In the genomic region with DNA sequence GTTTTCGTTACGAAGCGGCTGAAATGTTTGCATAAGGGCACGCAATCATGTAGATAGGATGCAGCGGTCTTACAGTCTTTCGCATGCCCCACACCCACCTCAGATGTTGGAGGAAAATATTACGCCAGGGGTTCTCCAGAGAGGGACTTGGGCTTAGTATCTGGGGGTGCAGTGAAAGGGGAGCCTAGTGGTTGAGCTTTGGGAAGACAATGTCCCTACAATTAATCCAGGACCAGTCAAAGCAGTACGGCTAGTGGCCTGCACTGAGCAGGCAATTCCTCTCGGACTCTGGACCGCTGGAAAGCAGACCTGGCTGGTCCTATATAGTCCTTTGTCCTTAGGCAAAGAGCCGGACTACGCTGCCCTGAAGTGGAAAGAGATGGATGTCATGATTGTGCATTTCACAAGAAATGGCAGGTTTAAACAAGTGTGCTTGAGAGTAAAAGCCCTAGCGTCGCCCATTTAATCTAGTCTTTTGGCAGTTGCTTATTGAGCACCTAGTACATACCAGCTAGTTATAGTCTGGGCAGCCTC, we compare ENCODE assay signal across 8 mouse cellular contexts. TPM values are rescaled to one million over a fixed set of nuclear protein-coding genes. Genes with fewer than 3 reads are reported as not detected.
A peak's percentile ranks its signal among the peaks of the same experiment; 100 is the strongest.
DNase-seq lines count a peak whose midpoint lies in the region; ATAC-seq and TF ChIP-seq lines count a peak whose summit lies in the region.

No protein-coding gene starts in this region.

- no peak for DNase-seq in kidney, postnatal 0 days (ENCODE audit: low spot score)
- DNase-seq in kidney, postnatal 14 days: no peak
- DNase-seq in midbrain, embryonic 14.5 days: no peak
- no peak for DNase-seq in cerebellum, adult 9-10 months
- no peak for DNase-seq in left cerebral cortex, adult 9 months (ENCODE audit: low spot score in 2 of 2)

- no peak for ATAC-seq in kidney, postnatal 0 days (replicated peaks; ENCODE audit: low FRiP score, low read depth)
- ATAC-seq in hindbrain, embryonic 15.5 days (ENCODE audit: low FRiP score, low read depth): no peak
- no peak for ATAC-seq in midbrain, embryonic 14.5 days (ENCODE audit: low FRiP score, low TSS enrichment)
- no peak for ATAC-seq in megakaryocyte progenitor cell, adult 5-6 weeks (replicated peaks; ENCODE audit: poor library complexity)

- WGBS in kidney, postnatal 0 days: 32% methylated on average over 14 of the region's 14 CpGs
- WGBS in hindbrain, embryonic 15.5 days: 26% methylated on average over 14 of the region's 14 CpGs
- WGBS in midbrain, embryonic 14.5 days: 29% methylated on average over 14 of the region's 14 CpGs

- peaks cover 16% of the 10 kb centered on the region for H3K36me3 ChIP-seq in kidney, postnatal 0 days (ENCODE audit: insufficient read depth, low read length)
- peaks cover 15% of the 10 kb centered on the region for H3K36me3 ChIP-seq in hindbrain, embryonic 15.5 days
- H3K36me3 ChIP-seq in midbrain, embryonic 14.5 days (ENCODE audit: control insufficient read depth, insufficient read depth, low read length): peaks cover 31% of the 10 kb centered on the region

- peak overlapping the region; percentile 70; the same call in 1 of the 2 replicates for H3K9ac ChIP-seq in kidney, postnatal 0 days (ENCODE audit: low read depth, low read length)
- H3K9ac ChIP-seq in hindbrain, embryonic 15.5 days: peak overlapping the region; percentile 67
- H3K9ac ChIP-seq in midbrain, embryonic 14.5 days (replicated peaks; ENCODE audit: low read length): peak overlapping the region; percentile 61

- H3K4me1 ChIP-seq in kidney, postnatal 0 days (replicated peaks; ENCODE audit: insufficient read depth, low read length): peaks cover 19% of the 10 kb centered on the region
- peaks cover 7% of the 10 kb centered on the region; the same call in 1 of the 2 replicates for H3K4me1 ChIP-seq in brown adipose tissue, adult 24 weeks (ENCODE audit: control insufficient read depth, insufficient read depth, insufficient read length, low read length)
- H3K4me1 ChIP-seq in hindbrain, embryonic 15.5 days (replicated peaks): peaks cover 60% of the 10 kb centered on the region
- peaks cover 32% of the 10 kb centered on the region for H3K4me1 ChIP-seq in midbrain, embryonic 14.5 days (ENCODE audit: control insufficient read depth, insufficient read depth, low read length)

- H3K27me3 ChIP-seq in kidney, postnatal 0 days (ENCODE audit: insufficient read depth, low read length): peaks cover 24% of the 10 kb centered on the region
- H3K27me3 ChIP-seq in hindbrain, embryonic 15.5 days: 0 out of 2 replicates have a peak, but pooled peaks cover 2% of the 10 kb centered on the region
- no peaks in the 10 kb centered on the region for H3K27me3 ChIP-seq in midbrain, embryonic 14.5 days (ENCODE audit: control insufficient read depth, insufficient read depth, low read length)

- peak overlapping the region; percentile 89 for H3K4me2 ChIP-seq in kidney, postnatal 0 days (ENCODE audit: low read length)
- H3K4me2 ChIP-seq in hindbrain, embryonic 15.5 days: peak overlapping the region; percentile 97
- peak overlapping the region; percentile 99 for H3K4me2 ChIP-seq in midbrain, embryonic 14.5 days (ENCODE audit: low read length)

- H3K27ac ChIP-seq in kidney, postnatal 0 days: peak overlapping the region; percentile 84
- H3K27ac ChIP-seq in brown adipose tissue, adult 24 weeks (replicated peaks; ENCODE audit: low read depth, low read length): 0 out of 2 replicates have a peak overlapping the region, but pooled peaks have one; percentile 6
- H3K27ac ChIP-seq in hindbrain, embryonic 15.5 days (replicated peaks): peak overlapping the region; percentile 97
- H3K27ac ChIP-seq in midbrain, embryonic 14.5 days (replicated peaks; ENCODE audit: low read depth, low read length): peak overlapping the region; percentile 97

- peak overlapping the region; percentile 58 for H3K4me3 ChIP-seq in kidney, postnatal 0 days (replicated peaks; ENCODE audit: low read depth, low read length)
- peak overlapping the region; percentile 75 for H3K4me3 ChIP-seq in brown adipose tissue, adult 24 weeks (ENCODE audit: insufficient read depth, low read depth, low read length)
- peak overlapping the region; percentile 57 for H3K4me3 ChIP-seq in hindbrain, embryonic 15.5 days
- H3K4me3 ChIP-seq in midbrain, embryonic 14.5 days (replicated peaks; ENCODE audit: low read depth, low read length): peak overlapping the region; percentile 67

- no peaks in the 10 kb centered on the region for H3K9me3 ChIP-seq in kidney, postnatal 0 days (replicated peaks; ENCODE audit: low read length)
- H3K9me3 ChIP-seq in hindbrain, embryonic 15.5 days: no peaks in the 10 kb centered on the region
- H3K9me3 ChIP-seq in midbrain, embryonic 14.5 days (ENCODE audit: control insufficient read depth, low read length): no peaks in the 10 kb centered on the region

- no peak for TF ChIP-seq CTCF in kidney, postnatal 0 days (IDR thresholded peaks at IDR 0.05; ENCODE audit: low read depth)

RNA-seq across cellular contexts. Expression of a gene that starts 0.4 kb away (rescaled TPM):
- polyA plus RNA-seq in kidney, postnatal 0 days (2015; fragmentation: Nextera tagmentation; extraction: Ambion mirVana): 29.9 and 33.8 TPM in 2 replicates
- 5.9 and 8.9 TPM in 2 replicates for polyA plus RNA-seq in brown adipose tissue, adult 24 weeks (2012; ENCODE audit: insufficient read depth, insufficient read length, missing spikeins)
- polyA plus RNA-seq in hindbrain, embryonic 15.5 days (2015; fragmentation: Nextera tagmentation; extraction: Ambion mirVana): 47.1 and 51.8 TPM in 2 replicates
- 45.8 and 53.5 TPM in 2 replicates for polyA plus RNA-seq in midbrain, embryonic 14.5 days (2014; fragmentation: Nextera tagmentation; extraction: Ambion mirVana)
- total RNA-seq in megakaryocyte progenitor cell, adult 5-6 weeks (2015): 0.72 and 1.4 TPM in 2 replicates
- 0.71 and 2.7 TPM in 2 replicates for total RNA-seq in megakaryocyte progenitor cell, adult 5-6 weeks (2017)

RNA-seq across cellular contexts. Expression of a gene that starts 0.6 kb away (rescaled TPM):
- 2.7 and 2.9 TPM in 2 replicates for polyA plus RNA-seq in kidney, postnatal 0 days (2015; fragmentation: Nextera tagmentation; extraction: Ambion mirVana)
- 1.4 TPM in 1 of 2 replicates, not detected in the other for polyA plus RNA-seq in brown adipose tissue, adult 24 weeks (2012; ENCODE audit: insufficient read depth, insufficient read length, missing spikeins)
- polyA plus RNA-seq in hindbrain, embryonic 15.5 days (2015; fragmentation: Nextera tagmentation; extraction: Ambion mirVana): 119 and 145 TPM in 2 replicates
- polyA plus RNA-seq in midbrain, embryonic 14.5 days (2014; fragmentation: Nextera tagmentation; extraction: Ambion mirVana): 112 and 144 TPM in 2 replicates
- 0.30 TPM in 1 of 2 replicates, not detected in the other for total RNA-seq in megakaryocyte progenitor cell, adult 5-6 weeks (2015)
- 0.12 and 0.84 TPM in 2 replicates for total RNA-seq in megakaryocyte progenitor cell, adult 5-6 weeks (2017)

RNA-seq across cellular contexts. Expression of a gene that starts 10.9 kb away (rescaled TPM):
- 167 and 173 TPM in 2 replicates for polyA plus RNA-seq in kidney, postnatal 0 days (2015; fragmentation: Nextera tagmentation; extraction: Ambion mirVana)
- polyA plus RNA-seq in brown adipose tissue, adult 24 weeks (2012; ENCODE audit: insufficient read depth, insufficient read length, missing spikeins): 61.9 and 67.2 TPM in 2 replicates
- 336 and 347 TPM in 2 replicates for polyA plus RNA-seq in hindbrain, embryonic 15.5 days (2015; fragmentation: Nextera tagmentation; extraction: Ambion mirVana)
- 300 and 307 TPM in 2 replicates for polyA plus RNA-seq in midbrain, embryonic 14.5 days (2014; fragmentation: Nextera tagmentation; extraction: Ambion mirVana)
- total RNA-seq in megakaryocyte progenitor cell, adult 5-6 weeks (2015): 41.4 and 42.1 TPM in 2 replicates
- total RNA-seq in megakaryocyte progenitor cell, adult 5-6 weeks (2017): 148 and 184 TPM in 2 replicates

RNA-seq across cellular contexts. Expression of a gene that starts 13.3 kb away (rescaled TPM):
- polyA plus RNA-seq in kidney, postnatal 0 days (2015; fragmentation: Nextera tagmentation; extraction: Ambion mirVana): 12.0 and 14.0 TPM in 2 replicates
- polyA plus RNA-seq in brown adipose tissue, adult 24 weeks (2012; ENCODE audit: insufficient read depth, insufficient read length, missing spikeins): 1.0 and 2.6 TPM in 2 replicates
- polyA plus RNA-seq in hindbrain, embryonic 15.5 days (2015; fragmentation: Nextera tagmentation; extraction: Ambion mirVana): 12.3 and 12.5 TPM in 2 replicates
- polyA plus RNA-seq in midbrain, embryonic 14.5 days (2014; fragmentation: Nextera tagmentation; extraction: Ambion mirVana): 7.2 and 7.7 TPM in 2 replicates
- total RNA-seq in megakaryocyte progenitor cell, adult 5-6 weeks (2015): 65.8 and 66.4 TPM in 2 replicates
- 15.3 and 17.4 TPM in 2 replicates for total RNA-seq in megakaryocyte progenitor cell, adult 5-6 weeks (2017)

RNA-seq across cellular contexts. Expression of a gene that starts 22.5 kb away (rescaled TPM):
- polyA plus RNA-seq in kidney, postnatal 0 days (2015; fragmentation: Nextera tagmentation; extraction: Ambion mirVana): 3.5 and 4.0 TPM in 2 replicates
- polyA plus RNA-seq in brown adipose tissue, adult 24 weeks (2012; ENCODE audit: insufficient read depth, insufficient read length, missing spikeins): not detected in 2 replicates
- 2.0 and 2.3 TPM in 2 replicates for polyA plus RNA-seq in hindbrain, embryonic 15.5 days (2015; fragmentation: Nextera tagmentation; extraction: Ambion mirVana)
- polyA plus RNA-seq in midbrain, embryonic 14.5 days (2014; fragmentation: Nextera tagmentation; extraction: Ambion mirVana): 2.8 and 3.1 TPM in 2 replicates
- total RNA-seq in megakaryocyte progenitor cell, adult 5-6 weeks (2015): 0.61 and 1.5 TPM in 2 replicates
- 0.29 and 1.8 TPM in 2 replicates for total RNA-seq in megakaryocyte progenitor cell, adult 5-6 weeks (2017)

Comparison
In these comparisons a context has a peak if more than half of its experiments do, and no peak if none do; other contexts are left out.
1. H3K27ac ChIP-seq: peak in every context shown above with its lines; median percentile 97 in hindbrain, embryonic 15.5 days; 97 in midbrain, embryonic 14.5 days; 84 in kidney, postnatal 0 days; 6 in brown adipose tissue, adult 24 weeks.
2. RNA of a gene that starts 0.6 kb away (polyA plus RNA-seq): 119 to 145 TPM in hindbrain, embryonic 15.5 days and 112 to 144 TPM in midbrain, embryonic 14.5 days; 2.7 to 2.9 TPM in kidney, postnatal 0 days and 1.4 TPM in brown adipose tissue, adult 24 weeks; every median in the first group is over 10 times any median in the second.
3. Peak in every context shown above with its lines, with median percentiles within 50 percentile points of each other: H3K4me2 ChIP-seq, H3K4me3 ChIP-seq and H3K9ac ChIP-seq.